ENCODE assay signal across 2 mouse cellular contexts in genomic region chr17:33804205-33804604, GRCm38 (mm10).
TF ChIP-seq lines count a peak whose summit lies in the region.

No protein-coding gene starts in this region.

TF ChIP-seq in CH12.LX, 34 proteins besides CTCF, POLR2A, EP300 and RAD21:
- TF ChIP-seq USF1 (IDR thresholded peaks at IDR 0.05; ENCODE audit: low read depth, low read length) (no peak), NELFE (IDR thresholded peaks at IDR 0.05; ENCODE audit: low read depth, low read length) (peak; percentile 34; the same call in 1 of the 2 replicates), ELF1 (IDR thresholded peaks at IDR 0.05; ENCODE audit: low read depth, low read length) (0 out of 2 replicates have a peak, but pooled peaks have one; percentile 22), ZNF384 (IDR thresholded peaks at IDR 0.05; ENCODE audit: low read depth, low read length) (no peak), MXI1 (IDR thresholded peaks at IDR 0.05; ENCODE audit: low read depth, low read length) (no peak), UBTF (IDR thresholded peaks at IDR 0.05; ENCODE audit: low read depth, low read length) (no peak), TCF12 (IDR thresholded peaks at IDR 0.05; ENCODE audit: low read depth, low read length) (0 out of 2 replicates have a peak, but pooled peaks have one; percentile 19), MAZ (IDR thresholded peaks at IDR 0.05; ENCODE audit: low read depth, low read length) (no peak), TBP (conservative IDR thresholded peaks at IDR 0.05; ENCODE audit: low read depth, low read length) (0 out of 2 replicates have a peak, but pooled peaks have one; percentile 58), ZKSCAN1 (IDR thresholded peaks at IDR 0.05; ENCODE audit: borderline replicate concordance, low read depth, low read length) (no peak), MYC (IDR thresholded peaks at IDR 0.05; ENCODE audit: low read depth, low read length) (no peak), ZMIZ1 (IDR thresholded peaks at IDR 0.05; ENCODE audit: low read depth, low read length) (no peak)

TF ChIP-seq in MEL, 35 proteins besides CTCF, POLR2A, EP300 and RAD21:
- TF ChIP-seq GABPA (IDR thresholded peaks at IDR 0.05; ENCODE audit: low read depth, low read length): no peak
- no peak for TF ChIP-seq RCOR1 (IDR thresholded peaks at IDR 0.05; ENCODE audit: low read depth, low read length)
- no peak for TF ChIP-seq CHD2 (IDR thresholded peaks at IDR 0.05; ENCODE audit: low read length)
- TF ChIP-seq ETS1 (IDR thresholded peaks at IDR 0.05; ENCODE audit: low read depth, low read length): no peak
- TF ChIP-seq ZC3H11A (IDR thresholded peaks at IDR 0.05; ENCODE audit: low read depth, low read length): no peak
- TF ChIP-seq MAZ (IDR thresholded peaks at IDR 0.05; ENCODE audit: low read depth, low read length): no peak
- no peak for TF ChIP-seq TBP (IDR thresholded peaks at IDR 0.05; ENCODE audit: low read depth, low read length)
- TF ChIP-seq JUND (IDR thresholded peaks at IDR 0.05; ENCODE audit: low read depth, low read length): no peak
- no peak for TF ChIP-seq KAT2A (conservative IDR thresholded peaks at IDR 0.05; ENCODE audit: low read depth, low read length)
- TF ChIP-seq MYC (IDR thresholded peaks at IDR 0.05; ENCODE audit: low read depth, low read length): no peak
- no peak for TF ChIP-seq TAL1 (IDR thresholded peaks at IDR 0.05; ENCODE audit: low read length)
- TF ChIP-seq ZNF384 (IDR thresholded peaks at IDR 0.05; ENCODE audit: low read depth, low read length): no peak
- no peak for TF ChIP-seq NRF1 (IDR thresholded peaks at IDR 0.05; ENCODE audit: insufficient read depth, low read depth, low read length, poor library complexity, severe bottlenecking)
TF ChIP-seq in MEL: peak in this region for 0.
